Mouse (Mus musculus): ENCODE measurements around the gene Mcpt8. TPM values are rescaled to one million over a fixed set of nuclear protein-coding genes. Genes with fewer than 3 reads are reported as not detected.
"Not testable (repeated sequence)": the region's sequence is repeated elsewhere in the genome, so short reads cannot be mapped to it uniquely, and the experiment has no call there.

Gene Mcpt8
- polyA plus RNA-seq, 1 experiment from 2014 or later = 0.47 TPM

GRCm38 (mm10) chr14:56097597-56097996 is 12.5 kb upstream of the Mcpt8 start:
- H3K4me2 ChIP-seq = no peak overlapping the region
- no peaks in the 10 kb centered on the region for H3K4me1 ChIP-seq
- ATAC-seq (ENCODE audit: low FRiP score) = no peak
- no peaks in the 10 kb centered on the region for H3K36me3 ChIP-seq
- no peak overlapping the region for H3K9ac ChIP-seq (replicated peaks)
- 83% methylated on average over 1 of the region's 1 CpGs for WGBS
- H3K9me3 ChIP-seq (replicated peaks) = no peaks in the 10 kb centered on the region
- H3K27me3 ChIP-seq (replicated peaks) = no peaks in the 10 kb centered on the region
- no peak overlapping the region for H3K27ac ChIP-seq (replicated peaks)
- no peak overlapping the region for H3K4me3 ChIP-seq (replicated peaks)

DNA sequence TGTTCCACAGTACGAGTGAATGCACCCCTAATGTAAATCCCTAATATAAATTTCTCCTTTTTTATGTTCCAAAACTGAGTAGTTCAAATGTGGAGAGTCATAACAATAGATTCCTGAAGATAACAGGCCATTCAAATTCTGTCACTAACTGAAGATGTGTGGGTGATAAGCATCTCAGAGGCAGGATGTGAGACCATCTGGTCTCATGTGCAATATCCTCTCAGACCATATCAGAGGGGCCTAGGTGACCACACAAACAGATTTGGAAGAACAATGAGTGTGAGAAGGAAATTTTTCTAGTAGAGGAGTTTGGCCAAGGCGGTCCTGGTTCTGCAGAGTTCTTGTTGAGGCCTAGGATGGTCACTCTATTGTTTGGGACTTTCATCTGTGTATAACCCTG is 8.3 kb upstream of the Mcpt8 start:
- Histone ChIP-seq H3K9me3 (replicated peaks) (no peaks in the 10 kb centered on the region), H3K4me2 (no peak overlapping the region), H3K4me3 (replicated peaks) (no peak overlapping the region), H3K4me1 (no peaks in the 10 kb centered on the region), H3K36me3 (no peaks in the 10 kb centered on the region), H3K9ac (replicated peaks) (no peak overlapping the region), H3K27ac (replicated peaks) (no peak overlapping the region), H3K27me3 (replicated peaks) (no peaks in the 10 kb centered on the region)
- ATAC-seq (ENCODE audit: low FRiP score) = no peak
- 83% methylated on average over 2 of the region's 2 CpGs for WGBS

GRCm38 (mm10) chr14:56086711-56087110 is 1.6 kb upstream of the Mcpt8 start:
- H3K36me3 ChIP-seq = no peaks in the 10 kb centered on the region
- H3K27me3 ChIP-seq (replicated peaks) = no peaks in the 10 kb centered on the region
- ATAC-seq (ENCODE audit: low FRiP score) = no peak
- H3K9me3 ChIP-seq (replicated peaks) = no peaks in the 10 kb centered on the region
- no peak overlapping the region for H3K4me2 ChIP-seq
- H3K4me3 ChIP-seq (replicated peaks) = no peak overlapping the region
- H3K4me1 ChIP-seq = no peaks in the 10 kb centered on the region
- H3K27ac ChIP-seq (replicated peaks) = no peak overlapping the region
- no peak overlapping the region for H3K9ac ChIP-seq (replicated peaks)
- WGBS = 82% methylated on average over 3 of the region's 3 CpGs

DNA sequence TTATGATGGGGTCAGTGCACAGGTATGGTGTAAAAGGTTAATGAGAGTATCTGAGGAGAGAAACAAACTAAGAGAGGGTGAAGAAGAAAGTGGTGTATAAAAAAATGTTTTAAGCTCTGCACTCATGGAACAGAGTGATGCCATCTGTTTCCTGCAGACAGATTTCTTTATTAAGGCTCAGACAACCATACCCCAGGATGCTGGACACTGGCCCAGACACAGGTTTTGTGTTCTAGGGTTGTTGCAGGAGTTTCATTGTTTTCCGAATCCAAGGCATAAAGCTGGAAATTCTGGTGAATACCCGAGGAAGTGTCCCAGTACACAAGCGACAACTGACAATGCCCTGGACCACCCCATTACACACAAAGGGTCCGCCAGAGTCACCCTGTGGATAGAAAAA is 3.1 kb downstream of the Mcpt8 start:
- no peak for ATAC-seq (ENCODE audit: low FRiP score)
- H3K4me1 ChIP-seq = no peaks in the 10 kb centered on the region
- H3K27ac ChIP-seq (replicated peaks) = no peak overlapping the region
- no peak overlapping the region for H3K4me3 ChIP-seq (replicated peaks)
- H3K4me2 ChIP-seq = no peak overlapping the region
- no peaks in the 10 kb centered on the region for H3K36me3 ChIP-seq
- no peaks in the 10 kb centered on the region for H3K27me3 ChIP-seq (replicated peaks)
- 82% methylated on average over 4 of the region's 4 CpGs for WGBS
- H3K9me3 ChIP-seq (replicated peaks) = no peaks in the 10 kb centered on the region
- H3K9ac ChIP-seq (replicated peaks) = no peak overlapping the region

DNA sequence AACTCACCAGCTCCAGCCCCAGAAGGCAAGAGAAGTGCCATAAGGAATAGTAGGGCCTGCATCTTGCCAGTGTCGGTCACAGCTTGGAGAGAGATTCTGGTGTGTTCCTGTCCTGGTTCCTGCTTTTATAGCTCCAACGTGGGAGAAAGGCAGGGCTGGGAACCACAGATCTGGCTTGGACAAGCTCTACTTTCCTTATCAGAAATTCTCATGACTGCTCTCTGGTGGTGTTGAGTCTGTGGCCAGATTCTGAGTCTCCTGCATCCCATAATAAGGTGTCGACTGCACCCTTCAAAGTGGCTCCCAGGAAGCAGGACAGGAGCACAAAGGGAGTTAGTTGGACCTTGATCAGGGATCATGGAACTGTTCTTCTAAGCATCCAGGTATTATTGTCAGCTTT is 22.9 kb downstream of the Mcpt8 start, which contains the start of gene Mcpt4:
TSS of gene Mcpt4 (minus strand) at position 101 of the 400 bp plus-strand sequence.
- not testable (repeated sequence) for H3K27me3 ChIP-seq (replicated peaks); H3K4me2 ChIP-seq
- WGBS = 85% methylated on average over 3 of the region's 3 CpGs

GRCm38 (mm10) chr14:56057722-56058121 is 27.4 kb downstream of the Mcpt8 start:
- Histone ChIP-seq H3K9me3 (replicated peaks) (no peaks in the 10 kb centered on the region), H3K36me3 (no peaks in the 10 kb centered on the region), H3K27me3 (replicated peaks) (no peaks in the 10 kb centered on the region), H3K4me2 (no peak overlapping the region), H3K27ac (replicated peaks) (no peak overlapping the region), H3K4me3 (replicated peaks) (no peak overlapping the region), H3K9ac (replicated peaks) (no peak overlapping the region), H3K4me1 (no peaks in the 10 kb centered on the region)
- 89% methylated on average over 4 of the region's 4 CpGs for WGBS
- ATAC-seq (ENCODE audit: low FRiP score) = no peak

More for the DNA sequence above, 22.9 kb downstream of the Mcpt8 start, which contains the start of gene Mcpt4:
- H3K36me3 ChIP-seq; H3K9ac ChIP-seq (replicated peaks); H3K4me1 ChIP-seq; ATAC-seq (ENCODE audit: low FRiP score); H3K4me3 ChIP-seq (replicated peaks); H3K27ac ChIP-seq (replicated peaks); H3K9me3 ChIP-seq (replicated peaks): not testable (repeated sequence)

DNA sequence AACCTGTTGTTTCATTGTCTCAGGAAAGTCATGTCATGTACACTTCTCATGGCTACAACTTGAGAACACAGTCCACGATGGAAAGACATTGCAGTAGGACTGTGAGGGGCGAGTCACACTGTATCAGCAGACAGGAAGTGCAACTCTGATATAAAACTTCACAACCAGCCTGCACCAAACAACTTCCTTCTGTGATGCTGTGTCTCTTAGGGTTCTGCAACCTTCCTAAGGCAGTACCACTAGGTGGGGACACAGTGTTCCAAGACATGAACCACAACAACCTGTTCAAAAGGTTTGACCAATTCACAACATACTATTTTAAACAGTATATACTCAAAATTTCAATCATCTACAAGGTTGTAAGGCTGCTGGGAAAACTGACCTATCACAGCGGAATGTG is 29.7 kb downstream of the Mcpt8 start:
- ATAC-seq (ENCODE audit: low FRiP score) = no peak
- H3K27me3 ChIP-seq (replicated peaks) = no peaks in the 10 kb centered on the region
- no peaks in the 10 kb centered on the region for H3K36me3 ChIP-seq
- H3K4me1 ChIP-seq = no peaks in the 10 kb centered on the region
- no peak overlapping the region for H3K9ac ChIP-seq (replicated peaks)
- no peak overlapping the region for H3K4me2 ChIP-seq
- H3K4me3 ChIP-seq (replicated peaks) = no peak overlapping the region
- H3K9me3 ChIP-seq (replicated peaks) = no peaks in the 10 kb centered on the region
- WGBS = 91% methylated on average over 3 of the region's 3 CpGs
- H3K27ac ChIP-seq (replicated peaks) = no peak overlapping the region

GRCm38 (mm10) chr14:56041792-56042191 is 43.3 kb downstream of the Mcpt8 start, which contains the start of gene Mcpt2:
TSS of gene Mcpt2 (plus strand) at chr14:56042041.
- H3K36me3 ChIP-seq; H3K4me3 ChIP-seq (replicated peaks); H3K9me3 ChIP-seq (replicated peaks); H3K4me1 ChIP-seq; ATAC-seq (ENCODE audit: low FRiP score); H3K4me2 ChIP-seq; H3K27me3 ChIP-seq (replicated peaks); H3K27ac ChIP-seq (replicated peaks); H3K9ac ChIP-seq (replicated peaks): not testable (repeated sequence)
- 88% methylated on average over 1 of the region's 1 CpGs for WGBS

GRCm38 (mm10) chr14:56034433-56034832 is 50.6 kb downstream of the Mcpt8 start:
- H3K27me3 ChIP-seq (replicated peaks) = no peaks in the 10 kb centered on the region
- no peak overlapping the region for H3K4me3 ChIP-seq (replicated peaks)
- no peak overlapping the region for H3K27ac ChIP-seq (replicated peaks)
- H3K9ac ChIP-seq (replicated peaks) = no peak overlapping the region
- H3K4me1 ChIP-seq = no peaks in the 10 kb centered on the region
- WGBS = 77% methylated on average over 2 of the region's 2 CpGs
- no peak overlapping the region for H3K4me2 ChIP-seq
- ATAC-seq (ENCODE audit: low FRiP score) = no peak
- H3K9me3 ChIP-seq (replicated peaks) = no peaks in the 10 kb centered on the region
- H3K36me3 ChIP-seq = no peaks in the 10 kb centered on the region

Small RNAs within 50 kb of the gene (microRNA-seq; reads per million reads assigned to microRNA genes)
- not detected for gene Mir6949

Other genes with a start within 250 kb of the Mcpt8 start
- gene Nynrin, start 231.3 kb downstream of the Mcpt8 start, polyA plus RNA-seq (2015; fragmentation: Nextera tagmentation; extraction: Ambion mirVana) = 9.5 and 10.8 TPM in 2 replicates
- 0.45 and 0.58 TPM in 2 replicates for gene Cbln3, start 200.9 kb downstream of the Mcpt8 start, polyA plus RNA-seq (2015; fragmentation: Nextera tagmentation; extraction: Ambion mirVana)
- 11.0 and 11.9 TPM in 2 replicates for gene Khnyn, start 200.3 kb downstream of the Mcpt8 start, polyA plus RNA-seq (2015; fragmentation: Nextera tagmentation; extraction: Ambion mirVana)
- gene Sdr39u1, start 185.0 kb downstream of the Mcpt8 start, polyA plus RNA-seq (2015; fragmentation: Nextera tagmentation; extraction: Ambion mirVana) = 148 and 166 TPM in 2 replicates
- 1.7 and 3.5 TPM in 2 replicates for gene Cma1, start 140.6 kb downstream of the Mcpt8 start, polyA plus RNA-seq (2015; fragmentation: Nextera tagmentation; extraction: Ambion mirVana)
- gene Cma2, start 134.3 kb downstream of the Mcpt8 start, polyA plus RNA-seq (2015; fragmentation: Nextera tagmentation; extraction: Ambion mirVana) = not detected in 2 replicates
- gene Mcpt1, start 67.3 kb downstream of the Mcpt8 start, polyA plus RNA-seq (2015; fragmentation: Nextera tagmentation; extraction: Ambion mirVana) = not detected in 2 replicates
- gene Mcpt9, start 54.8 kb downstream of the Mcpt8 start, polyA plus RNA-seq (2015; fragmentation: Nextera tagmentation; extraction: Ambion mirVana) = not detected in 2 replicates
- not detected in 2 replicates for gene Mcpt2, start 43.2 kb downstream of the Mcpt8 start, polyA plus RNA-seq (2015; fragmentation: Nextera tagmentation; extraction: Ambion mirVana)
- 0.18 TPM in 1 of 2 replicates, not detected in the other for gene Mcpt4, start 23.0 kb downstream of the Mcpt8 start, polyA plus RNA-seq (2015; fragmentation: Nextera tagmentation; extraction: Ambion mirVana)
- not detected in 2 replicates for gene Ctsg, start 17.3 kb upstream of the Mcpt8 start, polyA plus RNA-seq (2015; fragmentation: Nextera tagmentation; extraction: Ambion mirVana)
- gene Gzme, start 35.4 kb upstream of the Mcpt8 start, polyA plus RNA-seq (2015; fragmentation: Nextera tagmentation; extraction: Ambion mirVana) = not detected in 2 replicates
- gene Gzmd, start 47.3 kb upstream of the Mcpt8 start, polyA plus RNA-seq (2015; fragmentation: Nextera tagmentation; extraction: Ambion mirVana) = not detected in 2 replicates
- not detected in 2 replicates for gene Gzmg, start 74.3 kb upstream of the Mcpt8 start, polyA plus RNA-seq (2015; fragmentation: Nextera tagmentation; extraction: Ambion mirVana)
- not detected in 2 replicates for gene Gzmn, start 89.3 kb upstream of the Mcpt8 start, polyA plus RNA-seq (2015; fragmentation: Nextera tagmentation; extraction: Ambion mirVana)
- gene Gzmf, start 126.1 kb upstream of the Mcpt8 start, polyA plus RNA-seq (2015; fragmentation: Nextera tagmentation; extraction: Ambion mirVana) = not detected in 2 replicates
- gene Gzmc, start 149.4 kb upstream of the Mcpt8 start, polyA plus RNA-seq (2015; fragmentation: Nextera tagmentation; extraction: Ambion mirVana) = 0.20 TPM in 1 of 2 replicates, not detected in the other
- gene Gzmb, start 177.0 kb upstream of the Mcpt8 start, polyA plus RNA-seq (2015; fragmentation: Nextera tagmentation; extraction: Ambion mirVana) = 1.7 TPM in 1 of 2 replicates, not detected in the other

Data from neural tube, embryonic 15.5 days (tissue).